Comparison of ENCODE assay signal across 11 mouse cellular contexts in the genomic region with DNA sequence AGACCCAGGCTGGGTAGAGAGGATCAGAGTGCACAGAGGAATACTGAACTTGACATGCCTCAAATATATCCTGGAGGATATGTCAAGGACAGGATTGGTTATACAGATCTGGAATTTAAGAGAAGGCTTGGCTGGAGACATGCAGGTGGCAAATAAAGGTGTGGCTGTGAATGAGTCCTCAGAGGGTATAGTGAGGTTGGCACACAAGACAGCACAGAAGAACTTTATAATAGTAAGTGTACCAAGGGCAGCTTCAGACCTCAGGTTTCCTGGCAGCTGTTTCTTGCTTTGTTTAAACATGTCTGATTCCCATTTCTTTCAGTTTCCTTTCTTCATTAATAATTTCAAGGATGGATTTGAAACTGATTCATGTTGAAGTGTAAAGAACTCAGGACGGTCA. TPM values are rescaled to one million over a fixed set of nuclear protein-coding genes. Genes with fewer than 3 reads are reported as not detected.
DNase-seq lines count a peak whose midpoint lies in the region; ATAC-seq lines count a peak whose summit lies in the region.
"Had no signal": no experiment of that assay in that cellular context is flagged by ENCODE, and none has a peak within 500 bp of the region (broad histone marks: within the 10 kb centered on the region; RNA-seq: fewer than 3 reads in every experiment).

No protein-coding gene starts in this region.

- H3K9me3 ChIP-seq in kidney, embryonic 16.5 days (ENCODE audit: low read length): no peaks in the 10 kb centered on the region
- H3K9me3 ChIP-seq in embryonic facial prominence, embryonic 13.5 days: no peaks in the 10 kb centered on the region
- H3K9me3 ChIP-seq in intestine, embryonic 14.5 days (ENCODE audit: control insufficient read depth, low read length): no peaks in the 10 kb centered on the region
- H3K9me3 ChIP-seq in midbrain, embryonic 15.5 days: no peaks in the 10 kb centered on the region

- no peaks in the 10 kb centered on the region for H3K27me3 ChIP-seq in kidney, embryonic 16.5 days (ENCODE audit: insufficient read depth, low read length)
- H3K27me3 ChIP-seq in embryonic facial prominence, embryonic 13.5 days: no peaks in the 10 kb centered on the region
- no peaks in the 10 kb centered on the region for H3K27me3 ChIP-seq in intestine, embryonic 14.5 days (replicated peaks; ENCODE audit: control insufficient read depth, insufficient read depth, low read length)
- H3K27me3 ChIP-seq in midbrain, embryonic 15.5 days (replicated peaks): no peaks in the 10 kb centered on the region
- H3K27me3 ChIP-seq: Patski had no signal

- H3K4me2 ChIP-seq in kidney, embryonic 16.5 days (replicated peaks; ENCODE audit: low read depth, low read length): peak overlapping the region; percentile 78
- H3K4me2 ChIP-seq in embryonic facial prominence, embryonic 13.5 days: peak overlapping the region; percentile 73
- H3K4me2 ChIP-seq in intestine, embryonic 14.5 days (ENCODE audit: low read length): peak overlapping the region; percentile 77
- peak overlapping the region; percentile 74; the same call in 1 of the 2 replicates for H3K4me2 ChIP-seq in midbrain, embryonic 15.5 days

- H3K36me3 ChIP-seq in kidney, embryonic 16.5 days (ENCODE audit: insufficient read depth, low read length): no peaks in the 10 kb centered on the region
- peaks cover 5% of the 10 kb centered on the region for H3K36me3 ChIP-seq in embryonic facial prominence, embryonic 13.5 days
- no peaks in the 10 kb centered on the region for H3K36me3 ChIP-seq in intestine, embryonic 14.5 days (ENCODE audit: control insufficient read depth, insufficient read depth, low read length)
- H3K36me3 ChIP-seq in midbrain, embryonic 15.5 days (replicated peaks): no peaks in the 10 kb centered on the region

- no peak overlapping the region for H3K27ac ChIP-seq in kidney, embryonic 16.5 days (ENCODE audit: low read length)
- no peak overlapping the region for H3K27ac ChIP-seq in embryonic facial prominence, embryonic 13.5 days
- no peak overlapping the region for H3K27ac ChIP-seq in intestine, embryonic 14.5 days (ENCODE audit: low read depth)
- H3K27ac ChIP-seq in midbrain, embryonic 15.5 days: no peak overlapping the region

- H3K9ac ChIP-seq in kidney, embryonic 16.5 days (replicated peaks; ENCODE audit: low read length): no peak overlapping the region
- no peak overlapping the region for H3K9ac ChIP-seq in embryonic facial prominence, embryonic 13.5 days
- H3K9ac ChIP-seq in intestine, embryonic 14.5 days (ENCODE audit: low read length): peak overlapping the region; percentile 62; the same call in 1 of the 2 replicates
- H3K9ac ChIP-seq in midbrain, embryonic 15.5 days: no peak overlapping the region

- H3K4me3 ChIP-seq in kidney, embryonic 16.5 days (ENCODE audit: low read length): peak overlapping the region; percentile 10; the same call in 1 of the 2 replicates
- peak overlapping the region; percentile 87; the same call in 1 of the 2 replicates for H3K4me3 ChIP-seq in embryonic facial prominence, embryonic 13.5 days
- peak overlapping the region; percentile 88; the same call in 1 of the 2 replicates for H3K4me3 ChIP-seq in intestine, embryonic 14.5 days (ENCODE audit: low read depth, low read length)
- no peak overlapping the region for H3K4me3 ChIP-seq in midbrain, embryonic 15.5 days

- intact Hi-C loops in left cerebral cortex, postnatal 25 days (cut with DNase I): loop anchor here (5.0 kb wide), 1 partner anchor 135 kb away; the partner anchor contains the start of genes Rnf121, Xndc1 and Xntrpc

- no peak for ATAC-seq in kidney, embryonic 16.5 days (ENCODE audit: low FRiP score, low TSS enrichment)
- ATAC-seq in embryonic facial prominence, embryonic 13.5 days (ENCODE audit: insufficient number of reproducible peaks, insufficient read depth, low FRiP score, low TSS enrichment, low read depth): no peak
- ATAC-seq in intestine, embryonic 14.5 days (replicated peaks; ENCODE audit: low FRiP score, low TSS enrichment, low read depth): no peak
- ATAC-seq in midbrain, embryonic 15.5 days (replicated peaks): no peak

- H3K4me1 ChIP-seq in kidney, embryonic 16.5 days (ENCODE audit: insufficient read depth, low read length): peaks cover 17% of the 10 kb centered on the region; the same call in 1 of the 2 replicates
- peaks cover 21% of the 10 kb centered on the region for H3K4me1 ChIP-seq in embryonic facial prominence, embryonic 13.5 days
- H3K4me1 ChIP-seq in intestine, embryonic 14.5 days (replicated peaks; ENCODE audit: control insufficient read depth, insufficient read depth, low read length): peaks cover 7% of the 10 kb centered on the region; the same call in 1 of the 2 replicates
- peaks cover 36% of the 10 kb centered on the region for H3K4me1 ChIP-seq in midbrain, embryonic 15.5 days

- 81% methylated on average over 1 of the region's 1 CpGs for WGBS in kidney, embryonic 16.5 days
- 77% methylated on average over 1 of the region's 1 CpGs for WGBS in embryonic facial prominence, embryonic 13.5 days
- 78% methylated on average over 1 of the region's 1 CpGs for WGBS in intestine, embryonic 14.5 days
- WGBS in midbrain, embryonic 15.5 days: 87% methylated on average over 1 of the region's 1 CpGs

- DNase-seq in kidney, adult 18-20 months: no peak
- DNase-seq in intestine, embryonic 14.5 days (ENCODE audit: low spot score): no peak
- no peak for DNase-seq in adrenal gland, adult 2 months
- DNase-seq in left cerebral cortex, postnatal 25 days (ENCODE audit: low spot score in 2 of 2): no peak
- no peak for DNase-seq in gastrocnemius, adult 8-10 months (ENCODE audit: low spot score in 2 of 2)
- DNase-seq: gastrocnemius, postnatal 10 days; layer of hippocampus, postnatal 36 days had no signal

RNA-seq across cellular contexts. Expression of gene Lrrc51, which starts 1.1 kb away (rescaled TPM):
- 10.8 and 13.9 TPM in 2 replicates for polyA plus RNA-seq in kidney, embryonic 16.5 days (2015; fragmentation: Nextera tagmentation; extraction: Ambion mirVana)
- 7.3 and 8.3 TPM in 2 replicates for polyA plus RNA-seq in embryonic facial prominence, embryonic 13.5 days (2015; fragmentation: Nextera tagmentation; extraction: Ambion mirVana)
- polyA plus RNA-seq in intestine, embryonic 14.5 days (2014; fragmentation: Nextera tagmentation; extraction: Ambion mirVana): 6.8 and 10.1 TPM in 2 replicates
- polyA plus RNA-seq in midbrain, embryonic 15.5 days (2015; fragmentation: Nextera tagmentation; extraction: Ambion mirVana): 9.1 and 11.4 TPM in 2 replicates
- 10 to 100 TPM; 11.7 to 17.3 TPM for total RNA-seq in adrenal gland, adult 2 months (2021)
- polyA plus RNA-seq in adrenal gland, adult 2 months (2012; rRNA removed): 9.4 and 10.3 TPM in 2 replicates
- total RNA-seq in left cerebral cortex, postnatal 25 days (2021): 1 to 10 TPM; 5.6 to 6.9 TPM
- total RNA-seq in gastrocnemius, adult 8-10 months (2022): 1 to 10 TPM; 3.0 to 4.3 (median 3.8) TPM

RNA-seq across cellular contexts. Expression of gene Numa1, which starts 1.4 kb away (rescaled TPM):
- 72.1 and 75.6 TPM in 2 replicates for polyA plus RNA-seq in kidney, embryonic 16.5 days (2015; fragmentation: Nextera tagmentation; extraction: Ambion mirVana)
- 90.9 and 92.0 TPM in 2 replicates for polyA plus RNA-seq in embryonic facial prominence, embryonic 13.5 days (2015; fragmentation: Nextera tagmentation; extraction: Ambion mirVana)
- polyA plus RNA-seq in intestine, embryonic 14.5 days (2014; fragmentation: Nextera tagmentation; extraction: Ambion mirVana): 99.6 and 101 TPM in 2 replicates
- polyA plus RNA-seq in midbrain, embryonic 15.5 days (2015; fragmentation: Nextera tagmentation; extraction: Ambion mirVana): 50.9 and 53.1 TPM in 2 replicates
- 100 to 1,000 TPM; 167 to 176 TPM for total RNA-seq in adrenal gland, adult 2 months (2021)
- polyA plus RNA-seq in adrenal gland, adult 2 months (2012; rRNA removed): 89.3 and 96.6 TPM in 2 replicates
- total RNA-seq in left cerebral cortex, postnatal 25 days (2021): 10 to 100 TPM; 77.1 to 83.2 TPM
- 10 to 100 TPM; 46.9 to 56.4 (median 51.8) TPM for total RNA-seq in gastrocnemius, adult 8-10 months (2022)

RNA-seq across cellular contexts. Expression of gene Tomt, which starts 26.4 kb away (rescaled TPM):
- polyA plus RNA-seq in kidney, embryonic 16.5 days (2015; fragmentation: Nextera tagmentation; extraction: Ambion mirVana): 0.33 and 0.59 TPM in 2 replicates
- 0.51 and 0.59 TPM in 2 replicates for polyA plus RNA-seq in embryonic facial prominence, embryonic 13.5 days (2015; fragmentation: Nextera tagmentation; extraction: Ambion mirVana)
- 0.44 and 0.97 TPM in 2 replicates for polyA plus RNA-seq in intestine, embryonic 14.5 days (2014; fragmentation: Nextera tagmentation; extraction: Ambion mirVana)
- 0.29 and 0.54 TPM in 2 replicates for polyA plus RNA-seq in midbrain, embryonic 15.5 days (2015; fragmentation: Nextera tagmentation; extraction: Ambion mirVana)
- not detected for total RNA-seq in adrenal gland, adult 2 months (2021)
- polyA plus RNA-seq in adrenal gland, adult 2 months (2012; rRNA removed): not detected in 2 replicates
- under 1 TPM; 0.11 to 0.14 TPM for total RNA-seq in left cerebral cortex, postnatal 25 days (2021)
- total RNA-seq in gastrocnemius, adult 8-10 months (2022): not detected
- total RNA-seq: gastrocnemius, postnatal 10 days; layer of hippocampus, postnatal 36 days had no signal

RNA-seq across cellular contexts. Expression of gene Lamtor1, which starts 26.8 kb away (rescaled TPM):
- polyA plus RNA-seq in kidney, embryonic 16.5 days (2015; fragmentation: Nextera tagmentation; extraction: Ambion mirVana): 174 and 183 TPM in 2 replicates
- polyA plus RNA-seq in embryonic facial prominence, embryonic 13.5 days (2015; fragmentation: Nextera tagmentation; extraction: Ambion mirVana): 157 and 168 TPM in 2 replicates
- 153 and 167 TPM in 2 replicates for polyA plus RNA-seq in intestine, embryonic 14.5 days (2014; fragmentation: Nextera tagmentation; extraction: Ambion mirVana)
- polyA plus RNA-seq in midbrain, embryonic 15.5 days (2015; fragmentation: Nextera tagmentation; extraction: Ambion mirVana): 154 and 164 TPM in 2 replicates
- 100 to 1,000 TPM; 106 to 131 TPM for total RNA-seq in adrenal gland, adult 2 months (2021)
- 298 TPM in 2 replicates for polyA plus RNA-seq in adrenal gland, adult 2 months (2012; rRNA removed)
- 10 to 100 TPM; 97.2 to 99.6 TPM for total RNA-seq in left cerebral cortex, postnatal 25 days (2021)
- 100 to 1,000 TPM in 1 of 4 experiments, 10 to 100 TPM in 3; 92.8 to 102 (median 96.2) TPM for total RNA-seq in gastrocnemius, adult 8-10 months (2022)
